8 mouse cellular contexts compared by ENCODE assay signal in the genomic region with DNA sequence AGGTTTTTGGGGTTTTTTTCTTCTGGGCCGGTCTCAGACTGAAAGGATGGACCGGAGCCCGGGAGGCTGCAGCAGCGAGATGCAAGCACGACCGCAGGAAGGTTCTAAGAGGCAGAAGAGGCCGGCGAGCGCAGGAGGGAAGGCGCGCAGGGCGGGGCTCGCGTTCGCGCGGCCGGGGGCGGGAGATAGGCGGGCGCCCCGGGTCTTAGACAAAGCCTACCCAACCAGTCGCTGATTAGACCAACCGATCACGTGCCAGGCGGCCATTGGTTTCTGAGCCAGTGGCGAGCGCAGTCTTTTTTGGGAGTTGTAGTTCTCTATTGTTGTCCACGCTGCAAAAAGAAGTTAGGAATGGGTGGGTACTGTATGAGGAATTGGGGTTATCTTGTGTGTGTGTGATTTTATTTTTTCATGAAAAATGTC. TPM values are rescaled to one million over a fixed set of nuclear protein-coding genes. Genes with fewer than 3 reads are reported as not detected.
DNase-seq lines count a peak whose midpoint lies in the region; ATAC-seq lines count a peak whose summit lies in the region.

A gene (minus strand): TSS at position 185 of the 423 bp plus-strand sequence.

- H3K9ac ChIP-seq in hindbrain, embryonic 12.5 days, result peak within 1 kb of the TSS; percentile 97

- H3K9me3 ChIP-seq in hindbrain, embryonic 12.5 days (replicated peaks), result no peaks in the 10 kb centered on the region

- peaks cover 36% of the 10 kb centered on the region for H3K36me3 ChIP-seq in hindbrain, embryonic 12.5 days

- under 1% methylated on average over 29 of the region's 29 CpGs for WGBS in hindbrain, embryonic 12.5 days

- peak within 1 kb of the TSS; percentile 80 for H3K4me3 ChIP-seq in hindbrain, embryonic 12.5 days

- H3K27ac ChIP-seq in hindbrain, embryonic 12.5 days, result peak within 1 kb of the TSS; percentile 99

- H3K27me3 ChIP-seq in hindbrain, embryonic 12.5 days, result no peaks in the 10 kb centered on the region

- ATAC-seq in hindbrain, embryonic 12.5 days (ENCODE audit: low FRiP score), result peak; percentile 80

- H3K4me2 ChIP-seq in hindbrain, embryonic 12.5 days (replicated peaks), result peak within 1 kb of the TSS; percentile 79

- DNase-seq in Muller cell, postnatal 12 days (ENCODE audit: inconsistent ontology term), result peak; percentile 98
- peak; percentile 97 for DNase-seq in cerebellum, adult 9-11 months
- peak; percentile 94 to 96 for DNase-seq in frontal cortex, postnatal 10 days (ENCODE audit: low spot score in 2 of 2)
- DNase-seq in layer of hippocampus, postnatal 25 days (ENCODE audit: extremely low spot score in 1 of 2, low spot score in 1 of 2), result peak; percentile 87 to 90
- peak; percentile 97 for DNase-seq in lung, postnatal 25 days (ENCODE audit: low spot score)
- peak; percentile 98 for DNase-seq in retina, embryonic 14.5 days (ENCODE audit: low spot score)
- DNase-seq in thymus, postnatal 4 days, result peak; percentile 96

- H3K4me1 ChIP-seq in hindbrain, embryonic 12.5 days, result peaks cover 44% of the 10 kb centered on the region

RNA-seq across cellular contexts. Expression of the gene that starts here (rescaled TPM):
- polyA plus RNA-seq in hindbrain, embryonic 12.5 days (2016; fragmentation: Nextera tagmentation; extraction: Ambion mirVana), result 1,505 and 1,511 TPM in 2 replicates
- 100 to 1,000 TPM; 381 to 413 TPM for total RNA-seq in layer of hippocampus, postnatal 25 days (2021)

Comparison
In these comparisons a context has a peak if more than half of its experiments do, and no peak if none do; other contexts are left out.
1. Peak in every context shown above with its lines: DNase-seq, ATAC-seq, H3K4me3 ChIP-seq and H3K27ac ChIP-seq.